Mouse (Mus musculus) retina, embryonic 14.5 days (tissue): ENCODE data around the gene Fam25c.

Experiments
- DNase-seq: peaks from one replicate; pipeline ENCODE4 v3.0.0-alpha.2; 2015; ENCODE audit warnings: low spot score

Gene Fam25c

GRCm38 (mm10) chr14:34363490-34364253, 8.4 kb upstream of the Fam25c start:
- DNase-seq: peak; percentile 74

- peak; percentile 80 for DNase-seq
Observed at GRCm38 (mm10) chr14:34362726-34363445, 7.7 kb upstream of the Fam25c start.

GRCm38 (mm10) chr14:34362135-34362534, 6.9 kb upstream of the Fam25c start:
- DNase-seq: no peak

GRCm38 (mm10) chr14:34360251-34360650, 5.0 kb upstream of the Fam25c start:
- DNase-seq: no peak

- DNase-seq: no peak
Observed at GRCm38 (mm10) chr14:34359676-34360244, 4.5 kb upstream of the Fam25c start.

GRCm38 (mm10) chr14:34357671-34358455, 2.6 kb upstream of the Fam25c start:
- no peak for DNase-seq

- DNase-seq: no peak
Observed at GRCm38 (mm10) chr14:34354456-34354855, 777 bp downstream of the Fam25c start.

GRCm38 (mm10) chr14:34353326-34353725, 1.9 kb downstream of the Fam25c start:
- DNase-seq: no peak

- DNase-seq: no peak
Observed at GRCm38 (mm10) chr14:34352523-34352922, 2.7 kb downstream of the Fam25c start.

- no peak for DNase-seq
Observed at GRCm38 (mm10) chr14:34351660-34352059, 3.6 kb downstream of the Fam25c start.

GRCm38 (mm10) chr14:34349007-34349406, 6.2 kb downstream of the Fam25c start:
- no peak for DNase-seq

GRCm38 (mm10) chr14:34348301-34348700, 6.9 kb downstream of the Fam25c start:
- DNase-seq: no peak

- DNase-seq: no peak
Observed at GRCm38 (mm10) chr14:34347084-34347483, 8.1 kb downstream of the Fam25c start.

GRCm38 (mm10) chr14:34345771-34346566, 9.3 kb downstream of the Fam25c start:
- DNase-seq: peak; percentile 29

- DNase-seq: no peak
Observed at GRCm38 (mm10) chr14:34344361-34344760, 10.9 kb downstream of the Fam25c start.

- no peak for DNase-seq
Observed at GRCm38 (mm10) chr14:34343078-34343477, 12.2 kb downstream of the Fam25c start.

GRCm38 (mm10) chr14:34341993-34342392, 13.2 kb downstream of the Fam25c start:
- DNase-seq: no peak

- DNase-seq: no peak
Observed at GRCm38 (mm10) chr14:34339446-34339845, 15.8 kb downstream of the Fam25c start.

- no peak for DNase-seq
Observed at GRCm38 (mm10) chr14:34332476-34332875, 22.8 kb downstream of the Fam25c start.

GRCm38 (mm10) chr14:34331886-34332285, 23.3 kb downstream of the Fam25c start:
- no peak for DNase-seq

GRCm38 (mm10) chr14:34330657-34331158, 24.5 kb downstream of the Fam25c start:
- DNase-seq: no peak
